Mouse (Mus musculus) cerebellum, adult 8-10 months (tissue): ENCODE data around the gene Zfp445.

Source experiments
- DNase-seq: peaks from one replicate; pipeline ENCODE4 v3.0.0; 2022

The Zfp445 gene

DNA sequence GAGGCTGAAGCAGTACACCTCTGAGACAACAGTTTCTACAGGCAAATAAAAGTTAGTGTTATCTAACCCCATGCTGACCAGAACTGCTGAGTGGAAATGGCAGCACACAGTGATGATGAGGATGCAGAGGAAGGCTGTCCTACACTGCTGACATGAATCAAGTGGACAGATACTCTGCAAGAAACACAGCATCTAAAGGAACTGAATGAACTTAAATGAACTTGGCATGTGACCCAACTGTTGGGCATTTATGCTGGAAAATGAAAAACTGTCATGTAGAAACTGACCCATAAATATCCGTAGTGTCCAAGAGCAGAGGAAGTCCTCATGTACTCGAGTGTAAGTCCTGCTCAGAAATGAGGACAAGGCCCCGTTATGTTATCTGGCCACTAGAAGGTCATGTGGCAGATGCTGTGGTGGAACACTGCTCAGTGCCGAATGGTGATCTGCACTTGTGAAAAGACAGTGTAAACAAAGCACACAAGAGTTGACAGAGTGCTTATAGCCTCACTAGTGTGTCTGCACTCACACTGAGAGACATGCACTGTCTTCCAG lies 35.9 kb downstream of the Zfp445 start:
- DNase-seq, result no peak

DNA sequence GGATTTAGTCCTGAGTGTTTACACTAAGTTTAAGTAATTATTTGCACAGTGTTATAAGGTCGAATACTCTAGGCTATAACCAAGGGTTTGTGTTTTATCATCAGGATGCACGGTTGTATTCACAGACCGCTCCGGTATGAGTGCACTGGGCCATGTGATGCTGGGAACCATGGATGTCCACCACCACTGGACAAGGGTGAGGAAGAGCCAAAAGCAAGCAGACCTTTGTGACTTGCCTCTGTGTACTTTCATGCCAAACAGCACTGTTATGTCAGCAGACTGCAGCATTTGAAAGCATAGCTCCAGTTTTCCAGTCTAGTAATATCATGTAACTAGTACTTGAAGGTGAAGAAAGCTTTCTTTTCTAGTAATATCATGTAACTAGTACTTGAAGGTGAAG lies 39.1 kb downstream of the Zfp445 start:
- DNase-seq, result no peak

DNA sequence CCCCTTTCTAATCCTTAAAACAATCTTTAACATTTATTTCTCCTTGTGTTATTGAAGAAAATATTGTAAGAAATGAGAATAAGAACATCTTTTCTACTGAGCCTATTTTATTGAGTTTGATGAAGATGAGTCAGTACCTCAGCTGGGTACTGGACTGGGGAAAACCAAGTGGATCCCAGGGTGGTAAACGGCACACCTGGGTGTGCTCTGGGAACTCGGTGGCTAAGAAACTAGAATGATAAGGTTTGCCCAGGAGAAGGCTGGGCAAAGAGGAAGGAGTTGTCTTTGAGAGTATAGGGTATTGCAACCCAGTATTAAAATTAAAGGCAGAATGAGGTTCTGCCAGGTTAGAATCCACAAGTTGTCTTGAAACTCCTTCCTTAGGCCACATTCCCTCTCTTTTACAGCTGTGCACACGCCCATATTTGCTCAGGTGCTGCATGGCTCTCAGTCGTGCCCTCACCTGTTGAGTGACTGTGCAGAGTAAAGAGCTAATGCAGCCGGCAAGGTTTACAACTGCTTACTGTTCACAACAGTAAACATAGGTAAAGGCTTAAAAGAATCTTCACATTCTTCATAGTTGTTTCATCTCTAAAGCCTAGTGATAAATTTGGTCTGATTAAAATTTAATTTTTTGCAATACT lies 42.3 kb downstream of the Zfp445 start:
- no peak for DNase-seq

DNA sequence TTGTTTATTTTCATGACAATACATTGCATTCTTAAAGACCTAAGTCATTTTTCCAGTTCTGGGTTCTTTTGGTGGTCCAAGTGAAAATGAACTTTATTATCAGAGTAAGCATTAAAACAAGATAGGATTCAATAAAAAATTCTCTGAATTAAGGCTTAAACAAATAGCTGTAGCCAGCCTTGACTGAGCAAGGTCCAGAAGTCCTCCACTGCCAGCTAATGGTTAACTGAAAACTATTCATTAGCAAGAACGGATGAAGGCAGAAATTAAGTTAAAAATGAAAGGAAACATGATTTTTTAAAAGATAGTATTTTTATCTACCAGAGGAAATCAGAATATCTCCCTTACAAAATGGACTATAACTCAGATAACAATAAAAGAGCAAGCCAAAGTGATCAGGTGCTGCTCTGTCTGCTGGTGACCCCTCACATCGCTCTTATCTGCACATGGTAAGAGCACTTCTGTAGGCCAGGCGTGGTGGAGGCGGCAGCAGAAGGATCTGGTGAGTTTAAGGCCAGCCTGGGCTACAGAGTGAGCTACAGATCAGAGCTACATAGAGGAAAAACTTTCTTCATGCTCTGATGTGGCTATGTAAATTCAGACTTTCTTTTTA lies 50.5 kb downstream of the Zfp445 start:
- DNase-seq, result no peak

DNA sequence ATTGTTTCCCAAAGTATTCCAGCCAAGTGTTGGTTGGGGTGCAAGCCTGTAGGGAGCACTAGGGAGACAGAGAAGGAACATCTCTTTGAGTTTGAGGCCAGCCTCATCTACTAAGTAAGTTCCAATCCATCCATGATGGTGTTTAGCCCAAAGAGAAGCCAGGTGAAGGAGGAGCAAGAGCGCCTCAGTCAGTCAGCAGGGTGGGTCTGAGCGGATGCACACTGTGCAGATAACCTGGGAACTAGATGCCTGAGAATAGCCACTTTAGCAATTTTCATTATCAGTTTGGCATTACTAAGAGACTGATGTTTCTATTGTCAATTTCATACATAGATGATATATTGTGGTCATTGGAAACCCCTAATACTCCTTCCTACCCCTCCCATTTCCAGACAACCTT lies 51.0 kb downstream of the Zfp445 start:
- no peak for DNase-seq

DNA sequence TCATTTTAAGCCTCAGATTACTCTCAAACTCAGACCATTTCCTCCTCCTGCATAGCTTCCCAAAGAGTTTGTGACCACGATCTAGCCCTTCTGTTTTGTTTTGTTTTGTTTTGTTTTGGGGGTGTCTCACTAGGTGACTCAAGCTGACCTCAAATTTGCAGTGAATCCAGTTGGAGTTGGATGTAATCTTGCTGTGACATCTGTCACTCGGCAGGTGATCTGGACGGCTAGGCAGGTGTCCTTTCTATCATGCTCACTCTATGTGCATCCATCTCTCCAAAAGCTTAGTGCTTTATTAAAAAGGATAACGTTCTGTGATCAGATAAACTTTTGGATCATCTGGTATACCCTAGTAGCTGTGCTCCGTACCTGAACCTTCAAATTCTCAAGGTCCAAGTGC lies 53.4 kb downstream of the Zfp445 start:
- no peak for DNase-seq

DNA sequence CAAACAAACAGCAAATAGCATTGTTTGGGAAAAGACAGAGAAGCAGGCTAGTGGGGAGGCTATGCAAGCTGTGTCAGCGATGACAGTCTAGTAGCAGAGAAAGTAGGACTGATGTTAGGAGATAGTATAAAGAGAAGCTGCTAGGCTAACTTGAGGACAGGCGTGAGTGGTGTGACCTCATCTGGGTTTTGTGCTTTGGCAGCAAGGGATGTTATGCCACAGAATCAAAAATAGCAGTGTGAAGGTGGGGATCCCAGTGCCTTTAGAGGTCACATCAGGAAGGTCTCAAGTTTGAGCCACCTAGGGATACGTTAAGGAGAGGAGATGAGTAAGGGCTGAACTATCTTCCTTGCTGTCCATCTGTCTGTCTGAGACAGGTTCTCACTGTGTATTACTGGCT lies 55.6 kb downstream of the Zfp445 start:
- no peak for DNase-seq

DNA sequence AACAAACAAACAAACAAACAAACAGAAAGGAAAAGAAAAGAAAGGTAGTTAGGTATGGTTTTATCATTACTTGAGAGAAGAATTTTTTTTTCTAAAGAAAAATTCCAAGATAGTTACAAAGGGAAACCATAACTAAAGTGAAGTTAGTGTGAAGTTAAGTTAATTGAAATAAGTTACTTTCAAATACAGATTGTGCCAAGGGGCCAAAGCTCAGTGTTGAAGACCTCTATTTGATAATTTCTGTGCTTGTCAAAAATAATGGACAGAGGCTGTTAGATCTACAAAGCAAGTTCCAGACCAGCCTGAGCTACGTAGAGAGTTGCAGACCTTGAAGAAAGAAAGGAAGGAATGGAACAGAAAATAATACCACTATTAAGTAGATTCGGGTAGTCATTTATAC lies 58.6 kb downstream of the Zfp445 start:
- DNase-seq, result no peak

DNA sequence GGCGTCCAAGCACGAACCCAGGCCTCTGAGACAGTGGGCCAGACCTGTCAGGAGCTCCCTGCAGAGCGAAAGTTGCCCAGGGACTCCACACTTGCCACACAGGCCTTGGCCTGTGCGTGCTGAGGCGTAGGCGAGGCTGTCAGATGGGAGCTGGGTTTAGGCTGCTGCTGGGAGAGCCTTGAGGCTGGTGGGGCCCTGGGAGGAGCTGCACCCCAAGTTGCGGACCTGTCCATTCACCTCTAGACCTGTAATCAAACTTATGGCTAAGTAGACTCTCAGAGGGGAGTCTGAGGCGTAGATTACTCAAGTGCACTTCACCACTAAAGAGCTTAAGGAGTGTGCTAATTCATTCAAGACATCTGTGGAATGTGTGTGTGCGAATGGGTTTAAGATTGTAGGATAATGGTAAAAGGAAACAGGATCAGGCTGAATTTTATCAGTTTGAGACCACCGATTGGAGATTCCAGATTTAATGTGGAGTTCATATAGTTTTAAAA lies 59.9 kb downstream of the Zfp445 start:
- no peak for DNase-seq

DNA sequence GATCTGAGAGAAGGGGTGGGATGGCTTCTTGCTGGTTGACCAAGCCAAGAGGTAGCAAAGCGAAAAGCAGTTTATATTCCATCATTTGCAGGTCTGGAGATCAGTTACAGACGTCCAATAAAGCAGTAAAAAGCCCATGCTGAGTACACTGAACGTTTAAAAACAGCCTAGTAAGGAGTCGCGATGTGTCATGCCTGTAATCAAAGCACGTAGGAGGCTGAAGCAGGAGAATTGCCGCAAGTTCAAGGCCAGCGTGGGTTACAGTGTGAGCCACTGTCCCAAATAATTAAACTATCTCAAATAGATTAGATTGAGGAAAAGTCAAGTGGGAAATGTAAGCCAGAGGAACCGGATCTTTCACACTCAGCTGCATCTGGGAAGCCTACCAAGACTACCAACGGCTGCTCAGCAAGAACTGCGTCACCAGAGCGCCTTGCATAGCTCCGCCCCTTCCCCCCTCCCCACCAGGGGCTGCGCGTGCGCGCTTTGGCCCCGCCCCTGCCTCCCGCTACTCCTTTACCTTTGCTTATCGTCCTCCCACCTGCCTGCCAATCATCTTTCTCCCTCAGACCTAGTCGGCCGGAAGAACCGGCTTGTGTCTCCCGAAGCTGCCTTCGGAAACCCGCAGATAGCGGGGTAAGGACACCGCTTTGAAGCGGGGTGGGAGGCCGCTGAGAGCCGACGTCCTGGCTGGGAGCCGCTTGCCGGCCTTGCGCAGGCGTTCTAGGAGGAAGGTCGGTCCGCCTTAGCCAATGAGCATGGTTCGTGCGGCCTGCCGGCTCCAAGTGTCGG lies 60.6 kb downstream of the Zfp445 start, which contains the start of gene Tcaim:
TSS of gene Tcaim (plus strand) at position 487 of the 792 bp plus-strand sequence.
- DNase-seq, result peak; percentile 92
